ENCODE assay signal across 23 mouse cellular contexts in genomic region chr7:19948956-19949355, GRCm38 (mm10). TPM values are rescaled to one million over a fixed set of nuclear protein-coding genes. Genes with fewer than 3 reads are reported as not detected.
DNase-seq lines count a peak whose midpoint lies in the region; ATAC-seq and TF ChIP-seq lines count a peak whose summit lies in the region.
"Had no signal": no experiment of that assay in that cellular context is flagged by ENCODE, and none has a peak within 500 bp of the region (broad histone marks: within the 10 kb centered on the region; RNA-seq: fewer than 3 reads in every experiment).

No protein-coding gene starts in this region.

- H3K27me3 ChIP-seq in intestine, postnatal 0 days (replicated peaks; ENCODE audit: control insufficient read depth, insufficient read depth, low read length) = no peaks in the 10 kb centered on the region
- H3K27me3 ChIP-seq in intestine, embryonic 15.5 days (replicated peaks) = no peaks in the 10 kb centered on the region
- H3K27me3 ChIP-seq in small intestine, adult 2 months (ENCODE audit: control insufficient read depth, insufficient read depth, low read length) = no peaks in the 10 kb centered on the region
- H3K27me3 ChIP-seq: heart, embryonic 12.5 days had no signal

- H3K4me2 ChIP-seq in intestine, postnatal 0 days (replicated peaks; ENCODE audit: low read depth) = peak overlapping the region; percentile 55
- H3K4me2 ChIP-seq in intestine, embryonic 15.5 days (replicated peaks) = no peak overlapping the region
- H3K4me2 ChIP-seq: heart, embryonic 12.5 days; hindbrain, embryonic 14.5 days had no signal

- H3K9ac ChIP-seq in intestine, postnatal 0 days (ENCODE audit: low read depth, low read length) = no peak overlapping the region
- H3K9ac ChIP-seq in intestine, embryonic 15.5 days = no peak overlapping the region
- H3K9ac ChIP-seq: heart, embryonic 12.5 days; hindbrain, embryonic 14.5 days had no signal

- no peaks in the 10 kb centered on the region for H3K4me1 ChIP-seq in intestine, postnatal 0 days (replicated peaks; ENCODE audit: control insufficient read depth, insufficient read depth, low read length)
- H3K4me1 ChIP-seq in intestine, embryonic 15.5 days (replicated peaks) = peaks cover 15% of the 10 kb centered on the region; the same call in 1 of the 2 replicates
- peaks cover 36% of the 10 kb centered on the region for H3K4me1 ChIP-seq in small intestine, adult 2 months (ENCODE audit: control insufficient read depth, insufficient read depth, insufficient read length, low read length)
- H3K4me1 ChIP-seq: heart, embryonic 12.5 days had no signal

- H3K9me3 ChIP-seq in intestine, postnatal 0 days (ENCODE audit: control insufficient read depth) = no peaks in the 10 kb centered on the region
- H3K9me3 ChIP-seq in intestine, embryonic 15.5 days = no peaks in the 10 kb centered on the region
- H3K9me3 ChIP-seq: embryonic facial prominence, embryonic 10.5 days; heart, embryonic 12.5 days; hindbrain, embryonic 10.5 days had no signal

- no peaks in the 10 kb centered on the region; the same call in 1 of the 2 replicates for H3K36me3 ChIP-seq in intestine, postnatal 0 days (ENCODE audit: control insufficient read depth, insufficient read depth)
- H3K36me3 ChIP-seq in intestine, embryonic 15.5 days = no peaks in the 10 kb centered on the region
- H3K36me3 ChIP-seq in small intestine, adult 2 months (ENCODE audit: control insufficient read depth, insufficient read depth, low read length) = peaks cover 4% of the 10 kb centered on the region
- H3K36me3 ChIP-seq: embryonic facial prominence, embryonic 10.5 days; heart, embryonic 12.5 days; hindbrain, embryonic 10.5 days had no signal

- H3K27ac ChIP-seq in intestine, postnatal 0 days (ENCODE audit: low read depth, low read length) = no peak overlapping the region; the same call in 1 of the 2 replicates
- H3K27ac ChIP-seq in intestine, embryonic 15.5 days = no peak overlapping the region
- H3K27ac ChIP-seq in small intestine, adult 2 months (ENCODE audit: insufficient read depth, low read depth, low read length) = no peak overlapping the region
- H3K27ac ChIP-seq: embryonic facial prominence, embryonic 10.5 days; gastrocnemius, adult 2 months; hindbrain, embryonic 10.5 days; hindbrain, embryonic 14.5 days had no signal

- peak; percentile 30 for DNase-seq in thymus, postnatal 0 days (ENCODE audit: low spot score)
- no peak for DNase-seq in thymus, postnatal 4 days
- no peak for DNase-seq in adrenal gland, adult 8-10 months
- DNase-seq: adrenal gland, postnatal 14 days; B cell, adult 2 months; cerebellum, adult 18-20 months; cerebellum, adult 9-11 months; gastrocnemius, adult 2 months; gastrocnemius, postnatal 25 days had no signal

- 77% methylated on average over 12 of the region's 12 CpGs for WGBS in intestine, postnatal 0 days
- 80% methylated on average over 12 of the region's 12 CpGs for WGBS in intestine, embryonic 15.5 days
- 89% methylated on average over 12 of the region's 12 CpGs for WGBS in small intestine, adult 2 months

- no peak for TF ChIP-seq POLR2A in small intestine, adult 2 months (IDR thresholded peaks at IDR 0.05; ENCODE audit: low read depth, low read length)

- TF ChIP-seq CTCF in intestine, postnatal 0 days (IDR thresholded peaks at IDR 0.05; ENCODE audit: low read depth) = no peak
- no peak for TF ChIP-seq CTCF in small intestine, adult 2 months (IDR thresholded peaks at IDR 0.05; ENCODE audit: extremely low read depth, insufficient read length, insufficient replicate concordance, low read depth, low read length)

- no peak for ATAC-seq in intestine, postnatal 0 days
- no peak for ATAC-seq in intestine, embryonic 15.5 days
- peak; percentile 18 for ATAC-seq in activated CD4-positive, CD25-positive, alpha-beta regulatory T cell, adult 4 months
- ATAC-seq in cerebellum, adult (ENCODE audit: insufficient number of reproducible peaks, low FRiP score, low TSS enrichment) = no peak
- ATAC-seq: forebrain, embryonic 14.5 days had no signal

- no peak overlapping the region for H3K4me3 ChIP-seq in intestine, postnatal 0 days (ENCODE audit: low read depth, low read length)
- H3K4me3 ChIP-seq in intestine, embryonic 15.5 days (replicated peaks) = no peak overlapping the region
- H3K4me3 ChIP-seq in small intestine, adult 2 months (ENCODE audit: low read depth, low read length) = peak overlapping the region; percentile 48
- H3K4me3 ChIP-seq: embryonic facial prominence, embryonic 10.5 days; gastrocnemius, adult 2 months; heart, embryonic 12.5 days; hindbrain, embryonic 10.5 days had no signal

RNA-seq across cellular contexts. Expression of gene Igsf23, which starts 1.6 kb away (rescaled TPM):
- polyA plus RNA-seq in intestine, postnatal 0 days (2015; fragmentation: Nextera tagmentation; extraction: Ambion mirVana) = 171 and 189 TPM in 2 replicates
- polyA plus RNA-seq in intestine, embryonic 15.5 days (2015; fragmentation: Nextera tagmentation; extraction: Ambion mirVana) = 7.5 and 8.0 TPM in 2 replicates
- polyA plus RNA-seq in thymus, postnatal 0 days (2015; fragmentation: Nextera tagmentation; extraction: Ambion mirVana) = 14.8 and 15.5 TPM in 2 replicates
- polyA plus RNA-seq in activated CD4-positive, CD25-positive, alpha-beta regulatory T cell, adult 4 months (2017; shearing (Covaris generic)) = 1 to 10 TPM; 7.5 to 8.9 TPM
- polyA plus RNA-seq in small intestine, adult 2 months (2012; rRNA removed) = 87.9 and 185 TPM in 2 replicates
- not detected for total RNA-seq in adrenal gland, adult 8-10 months (2022)
- total RNA-seq: gastrocnemius, adult 2 months; gastrocnemius, postnatal 25 days had no signal
- polyA plus RNA-seq: embryonic facial prominence, embryonic 10.5 days; embryonic facial prominence, embryonic 14.5 days; forebrain, embryonic 14.5 days; hindbrain, embryonic 14.5 days had no signal

RNA-seq across cellular contexts. Expression of gene Ceacam20, which starts 16.3 kb away (rescaled TPM):
- polyA plus RNA-seq in intestine, postnatal 0 days (2015; fragmentation: Nextera tagmentation; extraction: Ambion mirVana) = 36.1 and 39.7 TPM in 2 replicates
- 1.5 and 1.7 TPM in 2 replicates for polyA plus RNA-seq in intestine, embryonic 15.5 days (2015; fragmentation: Nextera tagmentation; extraction: Ambion mirVana)
- 0.06 TPM in 1 of 2 replicates, not detected in the other for polyA plus RNA-seq in thymus, postnatal 0 days (2015; fragmentation: Nextera tagmentation; extraction: Ambion mirVana)
- not detected for polyA plus RNA-seq in activated CD4-positive, CD25-positive, alpha-beta regulatory T cell, adult 4 months (2017; shearing (Covaris generic))
- polyA plus RNA-seq in small intestine, adult 2 months (2012; rRNA removed) = 48.9 and 179 TPM in 2 replicates
- not detected for total RNA-seq in adrenal gland, adult 8-10 months (2022)
- total RNA-seq: adrenal gland, postnatal 14 days; gastrocnemius, adult 2 months; gastrocnemius, postnatal 25 days; granulocyte monocyte progenitor cell, adult 5-6 weeks; heart, adult 8-10 months; heart, postnatal 25 days had no signal
- polyA plus RNA-seq: embryonic facial prominence, embryonic 10.5 days; embryonic facial prominence, embryonic 14.5 days; forebrain, embryonic 14.5 days; heart, embryonic 12.5 days; hindbrain, embryonic 10.5 days; hindbrain, embryonic 14.5 days had no signal

RNA-seq across cellular contexts. Expression of gene Pvr, which starts 28.0 kb away (rescaled TPM):
- polyA plus RNA-seq in intestine, postnatal 0 days (2015; fragmentation: Nextera tagmentation; extraction: Ambion mirVana) = 8.9 and 10.7 TPM in 2 replicates
- 13.3 TPM in 2 replicates for polyA plus RNA-seq in intestine, embryonic 15.5 days (2015; fragmentation: Nextera tagmentation; extraction: Ambion mirVana)
- 33.7 and 52.4 TPM in 2 replicates for polyA plus RNA-seq in thymus, postnatal 0 days (2015; fragmentation: Nextera tagmentation; extraction: Ambion mirVana)
- polyA plus RNA-seq in activated CD4-positive, CD25-positive, alpha-beta regulatory T cell, adult 4 months (2017; shearing (Covaris generic)) = 10 to 100 TPM; 17.4 to 24.1 TPM
- polyA plus RNA-seq in small intestine, adult 2 months (2012; rRNA removed) = 5.7 and 14.3 TPM in 2 replicates
- total RNA-seq in adrenal gland, adult 8-10 months (2022) = 10 to 100 TPM; 20.6 to 34.2 (median 24.5) TPM

RNA-seq across cellular contexts. Expression of gene Nlrp9b, which starts 42.3 kb away (rescaled TPM):
- 1.9 and 2.7 TPM in 2 replicates for polyA plus RNA-seq in intestine, postnatal 0 days (2015; fragmentation: Nextera tagmentation; extraction: Ambion mirVana)
- polyA plus RNA-seq in intestine, embryonic 15.5 days (2015; fragmentation: Nextera tagmentation; extraction: Ambion mirVana) = 0.21 and 0.33 TPM in 2 replicates
- not detected in 2 replicates for polyA plus RNA-seq in thymus, postnatal 0 days (2015; fragmentation: Nextera tagmentation; extraction: Ambion mirVana)
- polyA plus RNA-seq in activated CD4-positive, CD25-positive, alpha-beta regulatory T cell, adult 4 months (2017; shearing (Covaris generic)) = not detected
- polyA plus RNA-seq in small intestine, adult 2 months (2012; rRNA removed) = 1.8 and 6.6 TPM in 2 replicates
- total RNA-seq in adrenal gland, adult 8-10 months (2022) = not detected
- total RNA-seq: adrenal gland, postnatal 14 days; gastrocnemius, adult 2 months; gastrocnemius, postnatal 25 days; granulocyte monocyte progenitor cell, adult 5-6 weeks; heart, adult 8-10 months; heart, postnatal 25 days had no signal
- polyA plus RNA-seq: embryonic facial prominence, embryonic 10.5 days; embryonic facial prominence, embryonic 14.5 days; forebrain, embryonic 14.5 days; heart, embryonic 12.5 days; hindbrain, embryonic 10.5 days; hindbrain, embryonic 14.5 days had no signal

Comparison
In these comparisons a context has a peak if more than half of its experiments do, and no peak if none do; other contexts are left out.
1. RNA of gene Ceacam20, which starts 16.3 kb away (polyA plus RNA-seq): 48.9 to 179 TPM in small intestine, adult 2 months and 36.1 to 39.7 TPM in intestine, postnatal 0 days; 1.5 to 1.7 TPM in intestine, embryonic 15.5 days, 0.06 TPM in thymus, postnatal 0 days and not detected in activated CD4-positive, CD25-positive, alpha-beta regulatory T cell, adult 4 months; every median in the first group is over 10 times any median in the second.